Mouse (Mus musculus): ENCODE data around the gene Rrp1.

DNA sequence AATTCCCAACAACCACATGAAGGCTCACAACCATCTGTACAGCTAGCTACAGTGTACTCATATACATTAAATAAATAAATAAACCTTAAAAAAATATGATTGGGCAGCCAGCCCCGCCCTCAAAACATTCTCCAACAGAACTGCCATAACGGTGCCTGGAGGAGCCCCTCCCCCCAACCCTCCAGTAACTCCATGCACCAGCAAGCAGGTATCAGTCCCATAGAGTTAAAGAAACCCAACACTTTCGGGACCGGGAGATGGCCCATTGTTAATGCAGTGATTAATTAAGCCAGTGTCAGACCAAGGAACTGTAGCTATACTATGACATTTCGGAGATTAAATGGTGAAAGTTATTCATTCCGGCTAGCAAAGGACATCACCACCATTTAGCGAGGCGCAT is 992 bp downstream of the Rrp1 start:
- no peak for TF ChIP-seq EP300 (IDR thresholded peaks at IDR 0.05)
- no peak for TF ChIP-seq CTCF (IDR thresholded peaks at IDR 0.05)
